Mouse (Mus musculus) layer of hippocampus, adult 11-12 months (tissue): Measurements from ENCODE around the gene Ispd.

ENCODE experiments used
- DNase-seq: peaks from one replicate; pipeline ENCODE4 v3.0.0; 2022; ENCODE audit warnings: low spot score

The Ispd gene

DNA sequence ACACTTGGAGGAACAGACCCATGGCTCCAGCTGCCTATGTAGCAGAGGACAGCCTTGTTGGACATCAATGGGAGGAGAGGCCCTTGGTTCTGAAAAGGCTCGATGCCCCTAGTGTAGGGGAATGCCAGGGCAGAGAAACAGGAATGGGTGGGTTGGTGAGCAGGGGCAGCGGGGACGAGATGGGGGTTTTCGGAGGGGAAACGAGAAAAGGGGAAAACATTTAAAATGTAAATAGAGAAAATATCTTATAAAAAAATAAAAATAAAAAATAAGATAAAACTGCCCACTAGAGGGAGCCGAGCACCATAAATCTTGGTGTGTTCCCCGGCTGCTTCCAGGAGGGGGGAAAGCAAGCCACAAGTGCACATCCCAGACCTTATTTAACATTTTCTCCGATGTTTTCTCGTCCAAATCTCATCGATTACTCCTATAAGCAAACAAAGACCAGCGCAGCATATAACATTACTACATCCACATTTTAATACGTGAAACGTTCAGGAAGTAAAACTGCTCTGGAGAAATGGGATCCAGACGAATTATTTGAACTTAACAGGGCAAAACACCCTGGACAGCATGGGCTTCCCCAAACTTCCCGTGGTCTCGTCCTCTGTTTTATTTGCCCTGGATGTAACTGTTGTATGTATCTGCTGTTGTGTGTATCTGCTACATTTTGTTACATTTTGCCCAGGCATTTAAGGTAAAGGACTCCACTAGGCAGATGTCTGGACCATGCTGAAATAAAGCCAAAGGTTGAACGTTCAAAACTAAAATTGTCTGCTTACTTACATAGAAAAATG, 332.8 kb downstream of the Ispd start:
- DNase-seq = peak; percentile 20

DNA sequence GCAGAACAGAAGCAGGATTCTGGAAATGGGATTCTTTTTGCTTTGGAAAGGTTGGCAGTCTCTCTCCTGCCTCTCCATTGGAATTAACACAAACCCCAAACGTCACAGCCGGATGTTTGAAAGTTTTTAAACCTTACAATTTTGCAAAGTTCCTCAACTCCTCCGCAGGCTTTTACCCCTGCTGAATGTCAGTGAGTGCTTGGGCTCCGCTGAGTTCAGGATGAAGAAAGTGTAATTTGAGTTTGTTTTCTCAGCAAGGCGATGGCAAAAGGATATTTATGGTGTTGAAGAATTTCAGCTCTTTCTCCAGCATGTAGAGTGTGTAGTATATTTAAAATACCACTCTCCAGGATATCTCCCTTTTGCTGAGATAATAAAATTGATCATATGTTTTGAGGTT, 336.3 kb downstream of the Ispd start:
- no peak for DNase-seq

DNA sequence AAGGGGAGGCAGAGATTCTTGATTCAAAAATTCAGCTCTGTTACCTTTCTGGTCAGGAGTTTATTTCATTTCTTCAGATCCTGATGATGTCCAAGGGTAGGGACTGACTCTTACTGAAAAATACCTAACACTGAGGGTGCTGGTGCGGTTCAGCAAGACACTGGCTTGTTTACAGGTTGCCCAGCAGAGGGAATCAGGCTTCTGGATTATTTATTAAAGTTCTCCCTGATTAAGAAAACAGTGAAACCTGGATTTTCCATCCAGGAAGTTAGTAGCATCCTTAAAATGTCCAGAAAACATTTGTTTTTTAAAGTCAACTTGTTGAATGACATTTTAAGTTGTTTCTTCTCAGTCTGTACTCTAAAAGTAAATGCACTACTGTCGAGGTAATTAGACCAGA, 337.2 kb downstream of the Ispd start:
- DNase-seq = no peak

DNA sequence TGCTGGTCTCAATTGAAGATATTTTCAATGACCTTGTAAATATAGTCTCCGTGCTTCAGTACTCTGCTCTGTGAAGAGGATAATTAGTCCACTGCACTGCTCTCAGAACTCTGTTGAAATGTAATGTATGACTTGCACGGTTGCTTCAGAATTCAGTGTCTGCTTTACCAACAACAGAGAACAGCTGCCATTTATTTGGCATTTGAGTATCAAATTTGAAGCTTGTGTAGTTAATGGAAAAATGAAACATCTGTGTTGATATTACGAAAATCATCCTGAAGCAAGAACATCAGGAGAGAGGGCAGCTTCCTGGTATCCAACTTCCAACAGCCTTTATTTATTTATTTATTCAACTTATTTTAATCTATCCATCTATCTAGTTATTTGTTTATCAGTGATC, 337.8 kb downstream of the Ispd start:
- no peak for DNase-seq

DNA sequence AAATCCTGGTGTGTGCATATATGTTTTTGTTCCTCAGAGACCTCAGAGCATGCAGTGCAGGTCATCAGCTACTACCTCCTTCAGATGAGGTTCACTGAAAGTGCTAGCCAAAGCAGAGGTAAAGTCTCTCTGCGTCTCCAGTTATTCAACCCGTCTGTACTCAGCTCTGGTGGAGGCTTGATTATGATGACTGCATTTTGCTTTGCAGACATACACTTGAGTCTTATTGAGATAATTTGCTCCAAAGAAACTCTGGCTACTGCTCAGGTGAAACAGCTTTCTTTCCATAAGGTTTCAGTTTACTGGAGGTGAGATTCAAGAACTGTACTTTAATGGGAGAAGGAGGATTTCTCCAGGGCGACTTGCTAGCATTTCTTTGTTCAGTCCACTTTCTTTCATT, 339.5 kb downstream of the Ispd start:
- no peak for DNase-seq

DNA sequence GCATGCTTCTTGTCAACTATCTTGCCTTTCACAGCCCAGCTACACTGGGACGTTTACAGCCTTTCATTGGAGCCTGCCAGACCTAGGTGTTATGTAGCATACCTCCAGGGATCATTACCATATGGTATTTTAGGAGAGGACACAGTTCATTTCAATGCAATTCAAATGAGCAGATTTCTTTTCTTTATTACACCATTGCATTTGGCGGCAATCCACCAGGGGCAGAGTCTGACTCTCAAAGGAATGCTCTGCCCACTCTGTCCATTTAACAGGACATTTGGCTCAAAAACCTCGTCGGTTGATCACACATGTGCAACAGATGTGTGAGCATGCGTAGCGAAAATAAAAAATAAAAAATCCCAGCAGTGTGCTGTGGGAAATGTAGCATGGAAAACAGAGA, 340.0 kb downstream of the Ispd start:
- no peak for DNase-seq

DNA sequence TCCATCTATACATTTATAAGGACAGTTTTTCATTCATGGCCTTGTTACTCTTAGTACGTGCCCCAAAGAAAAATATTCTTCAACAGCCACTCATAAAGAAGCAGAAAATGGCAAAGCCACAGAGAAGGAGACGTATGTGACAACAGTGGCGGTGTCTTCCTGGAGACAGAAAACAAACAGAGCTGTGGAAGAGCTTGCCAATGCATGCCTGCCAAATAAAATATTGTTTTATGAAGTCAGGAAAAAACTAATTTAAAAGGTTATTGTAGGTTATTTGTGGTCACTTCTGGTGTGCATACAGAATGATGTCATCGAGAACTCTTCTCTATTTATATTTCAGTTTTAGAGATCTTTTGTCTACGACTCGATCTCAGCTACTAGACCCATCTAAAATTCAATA, 341.5 kb downstream of the Ispd start:
- DNase-seq = no peak

DNA sequence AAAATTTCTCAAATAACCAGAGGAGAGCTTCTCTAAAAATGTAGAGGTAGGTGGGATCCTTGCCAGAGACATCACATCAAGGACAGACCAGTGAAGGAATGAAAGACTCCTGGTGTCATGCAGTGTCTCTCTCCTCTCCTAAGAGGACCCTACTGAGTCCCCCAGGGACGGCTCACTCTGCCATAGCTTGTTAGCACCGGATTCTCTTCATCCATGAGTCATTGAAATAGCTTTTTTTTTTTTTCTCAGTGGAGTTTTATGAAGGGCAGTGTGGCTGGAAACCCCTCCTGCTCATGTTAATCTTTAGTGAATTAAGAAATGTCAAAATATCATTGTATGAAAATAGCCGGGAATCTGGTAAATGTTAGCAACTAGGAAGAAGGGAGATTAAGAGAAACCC, 342.1 kb downstream of the Ispd start:
- DNase-seq = no peak

DNA sequence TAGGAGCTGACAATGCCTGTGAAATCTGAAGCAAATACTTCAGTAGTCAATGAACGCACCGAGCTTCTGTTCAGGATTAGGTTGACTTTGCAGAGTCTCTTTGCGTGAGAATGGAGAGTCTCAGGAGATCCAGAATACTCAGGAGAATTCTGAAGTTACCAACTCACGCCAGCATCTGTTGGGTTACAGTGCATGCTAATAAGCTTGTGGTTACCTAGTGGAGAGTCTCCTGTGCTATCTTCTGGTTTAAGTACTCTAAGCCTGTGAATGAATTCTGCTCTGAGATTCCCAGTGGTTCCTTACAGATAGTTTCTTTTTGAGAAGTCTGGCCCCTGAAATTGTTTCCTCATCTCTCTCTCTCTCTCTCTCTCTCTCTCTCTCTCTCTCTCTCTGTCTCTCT, 343.0 kb downstream of the Ispd start:
- DNase-seq = no peak

DNA sequence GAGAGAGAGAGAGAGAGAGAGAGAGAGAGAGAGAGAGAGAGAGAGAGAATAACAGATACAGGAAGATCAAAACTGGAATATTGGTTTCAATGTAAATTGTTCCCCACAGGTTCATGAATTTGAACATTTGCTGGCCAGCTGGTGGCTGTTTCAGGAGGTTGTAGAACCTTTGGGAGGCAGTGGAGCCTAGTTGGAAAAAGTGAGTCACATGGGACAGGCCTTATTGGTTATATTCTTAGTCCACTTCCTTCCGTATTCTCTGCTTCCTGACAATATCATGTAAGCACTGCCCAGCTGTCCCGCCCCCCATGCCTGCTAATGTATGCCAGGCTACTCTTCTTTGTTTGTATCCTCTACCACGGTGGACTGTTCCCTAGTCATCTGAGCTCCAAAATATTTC, 344.0 kb downstream of the Ispd start:
- no peak for DNase-seq

DNA sequence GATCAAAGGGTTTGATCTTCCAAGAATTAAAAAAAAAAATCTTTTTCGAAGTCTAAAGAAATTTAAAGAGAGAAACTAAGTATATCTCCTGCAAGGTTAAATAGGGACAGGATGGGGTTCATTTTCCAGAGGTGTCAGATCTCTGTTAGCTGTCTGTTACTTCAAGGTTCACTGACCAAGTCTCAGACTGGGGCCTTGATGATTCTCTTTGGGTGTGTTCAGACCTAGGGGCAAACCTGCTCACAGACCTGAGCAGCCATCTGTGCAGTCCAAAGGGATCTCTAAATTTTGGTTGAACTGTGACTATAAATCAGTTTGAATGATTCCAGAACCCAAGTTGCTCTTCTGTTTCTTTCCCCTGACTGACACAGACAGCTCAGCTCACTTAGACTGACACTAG, 344.8 kb downstream of the Ispd start:
- no peak for DNase-seq

DNA sequence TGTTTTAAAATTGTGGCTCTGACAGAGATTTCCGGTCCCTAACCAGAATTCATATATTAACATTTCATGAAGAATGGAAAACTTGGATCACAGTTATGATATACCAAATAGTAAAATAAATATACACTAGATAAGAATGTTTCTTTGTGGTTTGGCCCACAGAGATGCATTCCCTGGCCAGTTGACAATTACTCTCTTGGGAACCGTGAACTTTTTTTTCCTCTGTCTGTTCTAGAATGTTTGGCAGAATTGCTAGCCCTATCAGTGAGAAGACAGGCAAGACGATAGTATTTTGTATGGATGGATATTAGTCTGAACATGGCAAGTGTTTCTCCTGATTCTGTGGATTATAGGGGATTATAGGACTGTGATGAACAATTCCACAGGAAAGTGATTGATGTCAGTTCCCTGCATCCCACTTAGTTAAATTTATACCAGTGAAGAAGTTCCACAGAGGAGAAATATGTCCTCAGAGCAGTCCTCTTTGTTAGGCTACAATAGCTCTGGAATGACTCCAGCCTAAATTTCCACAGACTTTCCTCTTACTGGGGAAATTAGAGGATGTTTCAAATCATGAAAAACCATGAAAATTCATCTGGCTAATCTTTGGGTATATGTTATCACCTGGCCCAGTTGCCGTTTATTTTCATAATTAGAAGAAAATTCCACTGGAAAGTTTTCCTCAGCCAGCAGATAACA, 352.6 kb downstream of the Ispd start:
- DNase-seq = no peak
